Mouse (Mus musculus) adrenal gland, adult (tissue): ENCODE measurements around the gene Gm48551.

Source experiments
- DNase-seq, 2 experiments: peaks; one replicate each; pipeline ENCODE4 v3.0.0; 2022 to 2023; ENCODE audit warnings: low spot score in 1 of 2; ENCODE audit not compliant: inconsistent age in 2 of 2

Gm48551 gene

DNA sequence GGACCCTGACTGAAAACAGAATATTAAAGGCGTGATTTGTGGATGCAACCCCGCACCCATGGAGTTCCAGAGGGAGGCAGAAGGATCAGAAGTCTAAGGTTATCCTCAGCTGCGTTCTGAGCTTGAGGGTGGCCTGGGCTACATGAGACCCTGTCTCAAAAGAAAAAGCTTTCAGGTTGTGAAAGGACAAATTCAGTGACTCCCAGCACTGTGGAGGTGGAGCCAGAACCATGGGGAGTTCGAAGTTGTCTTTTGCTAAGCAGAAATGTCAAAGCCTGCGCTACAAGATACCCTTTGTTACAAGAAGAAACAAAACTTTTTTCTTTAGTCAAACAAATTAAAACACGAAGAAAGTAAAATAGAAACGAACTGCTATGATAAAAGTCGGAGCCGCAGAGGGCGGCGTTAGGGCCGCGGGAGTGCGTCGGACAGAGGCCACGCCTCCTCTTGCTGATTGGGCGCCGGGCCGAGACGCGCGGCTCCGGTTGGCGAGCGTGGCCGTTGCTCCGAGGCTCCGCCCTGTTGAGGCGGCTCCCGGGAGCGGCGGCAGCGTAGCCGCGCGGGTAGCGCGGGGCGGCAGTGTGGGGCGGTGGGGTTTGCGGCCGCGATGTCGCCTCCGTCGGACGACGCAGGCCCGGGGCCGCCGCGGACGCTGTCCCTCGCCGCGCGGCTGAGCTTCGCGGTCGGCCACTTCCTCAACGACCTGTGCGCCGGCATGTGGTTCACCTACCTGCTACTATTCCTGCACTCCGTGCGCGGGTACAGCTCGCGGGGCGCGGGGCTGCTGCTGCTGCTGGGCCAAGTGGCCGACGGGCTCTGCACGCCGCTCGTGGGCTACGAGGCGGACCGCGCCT is 27.0 kb upstream of the Gm48551 start, which contains the start of gene Mfsd12:
TSS of gene Mfsd12 (plus strand) at position 501 of the 854 bp plus-strand sequence.
- peak; percentile 93 to 96 for DNase-seq

DNA sequence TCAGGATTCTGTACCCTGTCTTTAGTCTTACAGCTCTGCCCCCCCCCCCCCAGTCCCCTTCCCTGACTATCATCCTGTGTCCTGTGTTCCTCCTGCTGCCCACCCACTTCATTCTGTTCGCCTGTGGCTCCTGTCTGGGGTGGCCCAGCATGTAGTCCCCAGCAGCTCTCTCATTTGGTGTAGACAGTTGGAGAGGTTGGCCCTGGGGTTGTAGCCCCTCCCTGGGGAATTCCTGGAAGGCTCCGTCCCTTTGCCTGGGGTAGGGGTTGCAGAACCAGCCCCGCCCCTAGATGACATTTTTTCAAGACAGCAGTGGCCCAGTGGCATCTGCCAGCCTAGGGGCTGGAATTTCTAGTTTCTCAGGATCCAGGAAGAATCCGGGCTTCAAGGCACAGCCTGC is 26.1 kb upstream of the Gm48551 start:
- no peak for DNase-seq

DNA sequence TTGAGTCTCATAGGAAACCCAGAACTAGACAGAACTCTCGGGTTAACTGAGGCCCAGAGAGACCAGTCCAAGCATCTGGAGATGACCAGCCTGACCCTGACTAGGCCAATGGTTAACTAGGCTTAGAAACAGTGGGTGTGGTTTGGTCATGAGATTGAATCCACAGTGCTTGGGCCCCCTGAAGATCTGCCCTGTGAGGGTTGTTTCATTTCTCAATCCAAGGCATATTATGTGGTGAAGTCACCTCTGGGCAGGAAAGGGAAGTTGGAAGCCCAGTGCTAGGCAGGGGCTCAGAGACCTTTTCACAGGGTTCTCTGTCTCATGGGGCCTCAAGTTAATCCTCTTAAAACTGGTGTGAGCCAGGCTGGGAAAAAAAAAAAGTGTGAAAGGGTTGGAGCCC is 25.4 kb upstream of the Gm48551 start:
- no peak for DNase-seq

DNA sequence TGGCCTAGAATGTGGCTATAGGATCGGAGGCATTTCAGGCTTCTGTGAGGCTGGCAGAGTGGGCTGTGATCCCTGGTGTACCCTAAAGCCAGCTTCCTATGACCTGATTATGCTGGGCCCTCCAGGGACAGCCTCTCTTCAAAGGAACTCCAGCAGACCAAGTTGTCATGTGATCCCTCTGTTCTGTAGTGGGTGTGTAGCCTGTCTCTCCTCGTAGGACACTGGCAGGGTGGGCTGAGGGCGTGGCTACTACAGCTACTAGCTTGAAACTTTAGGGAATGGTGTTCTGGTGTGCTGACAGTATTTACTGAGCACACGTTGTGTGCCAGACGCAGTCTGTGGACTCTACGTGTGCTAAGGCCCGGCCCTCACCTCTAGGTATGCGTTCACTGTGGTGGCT is 23.5 kb upstream of the Gm48551 start:
- no peak for DNase-seq

DNA sequence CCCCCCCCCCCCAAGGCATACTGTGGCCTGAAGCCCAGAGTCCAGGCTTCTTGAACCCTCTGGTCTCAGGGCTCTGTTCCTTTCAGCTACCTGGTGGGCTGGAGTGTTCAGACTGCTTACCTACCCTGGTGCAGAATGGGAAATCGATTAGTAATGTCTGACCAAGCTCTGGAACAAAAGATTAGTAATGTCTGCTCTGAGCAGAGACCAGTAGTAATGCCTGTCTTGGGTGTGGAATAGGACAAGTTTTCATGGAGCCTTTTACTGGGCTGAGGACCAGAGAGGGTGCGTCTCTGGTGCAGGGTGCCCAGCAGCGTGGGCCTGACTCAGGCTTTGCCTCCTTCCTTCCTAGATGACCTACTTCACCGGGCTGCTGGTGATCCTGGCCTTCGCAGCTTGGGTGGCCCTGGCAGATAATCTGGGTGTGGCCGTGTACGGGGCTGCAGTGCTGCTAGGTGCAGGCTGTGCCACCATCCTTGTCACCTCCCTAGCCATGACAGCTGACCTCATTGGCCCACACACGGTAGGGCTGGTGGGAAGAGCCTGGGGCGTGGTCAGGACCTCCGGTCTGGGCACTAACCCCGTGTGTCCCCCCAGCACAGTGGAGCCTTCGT is 21.8 kb upstream of the Gm48551 start:
- peak in 1 of 2 experiments; percentile 66 for DNase-seq

DNA sequence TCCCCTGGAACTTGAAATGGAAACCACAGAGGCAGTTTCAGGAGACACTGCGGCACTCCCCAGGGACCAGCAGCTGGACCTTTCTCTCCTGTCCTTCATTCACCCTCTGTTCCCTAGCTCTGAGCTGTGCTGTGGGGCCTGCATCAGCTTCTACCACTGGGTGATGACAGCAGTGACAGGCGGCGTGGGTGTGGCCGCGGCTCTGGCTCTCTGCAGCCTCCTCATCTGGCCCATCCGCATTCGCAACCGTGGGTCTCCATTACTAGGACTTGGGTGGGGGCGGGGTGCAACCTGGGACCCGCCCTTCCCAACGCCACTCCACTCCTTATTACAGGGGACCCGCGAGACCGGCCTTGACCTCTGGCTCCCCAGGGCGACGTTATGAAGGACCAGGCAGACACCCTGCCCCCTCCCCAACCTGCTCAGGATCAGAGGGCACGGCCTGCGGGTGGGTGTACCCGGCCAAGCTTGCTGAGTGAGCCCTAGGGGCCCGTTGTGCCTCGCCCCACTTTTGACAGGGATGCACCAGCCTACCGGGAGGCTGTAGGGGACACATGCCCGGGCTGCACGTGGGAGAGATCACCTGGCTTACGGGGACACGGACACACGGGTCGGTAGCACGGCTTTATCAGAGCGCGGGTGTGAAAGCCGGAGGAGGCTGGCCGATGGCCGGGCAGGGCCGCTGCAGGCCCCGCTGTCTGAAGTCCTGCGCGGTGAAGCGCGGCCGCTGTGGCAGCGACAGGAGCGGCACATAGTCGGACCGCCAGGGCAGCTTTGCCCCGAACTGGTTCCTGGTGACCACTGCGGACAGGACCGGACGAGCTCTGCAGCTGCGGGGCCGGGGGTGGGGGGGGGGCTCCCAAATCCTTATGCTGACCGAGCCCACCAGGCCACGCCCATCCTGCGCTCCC is 20.6 kb upstream of the Gm48551 start:
- DNase-seq = peak in 1 of 2 experiments; percentile 68

DNA sequence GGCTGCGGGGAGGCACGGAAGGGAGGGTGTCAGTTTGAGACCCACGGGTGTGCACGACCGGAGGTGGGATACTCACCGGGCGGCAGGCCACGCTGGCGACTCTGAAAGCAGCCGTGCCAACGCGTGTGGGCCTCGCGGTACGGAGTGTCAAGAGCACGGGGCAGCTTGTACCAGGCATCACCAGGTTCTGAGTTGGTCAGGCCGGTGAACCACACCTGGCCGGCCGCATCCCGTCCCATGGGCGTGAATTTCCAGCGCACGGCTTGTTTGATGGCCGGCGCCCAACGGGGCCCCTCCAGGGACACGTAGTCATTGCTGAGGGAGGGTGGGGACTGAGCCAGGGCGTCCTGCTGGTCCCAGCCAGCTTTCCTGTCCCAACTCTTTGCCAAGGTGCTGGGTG is 19.6 kb upstream of the Gm48551 start:
- peak; percentile 56 to 82 for DNase-seq

DNA sequence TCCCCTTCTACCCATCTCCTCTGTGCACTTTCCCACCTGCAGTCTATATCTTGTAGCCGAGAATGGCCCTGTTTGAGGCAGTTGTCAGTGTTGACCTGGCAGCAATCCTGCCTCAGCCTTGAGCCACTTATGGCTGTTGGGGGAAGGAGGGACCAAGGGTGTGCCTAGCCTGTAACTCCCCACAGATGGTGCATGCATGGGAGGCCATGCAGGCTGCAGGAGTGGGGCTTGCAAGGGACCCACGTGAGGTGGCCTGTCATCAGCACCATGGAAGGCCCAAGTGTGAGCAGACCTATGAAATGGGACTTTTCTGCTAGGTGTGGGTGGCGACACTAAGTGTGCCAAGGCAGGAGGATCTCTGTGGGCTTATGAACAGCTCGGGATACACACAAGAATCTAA is 19.2 kb upstream of the Gm48551 start:
- no peak for DNase-seq

DNA sequence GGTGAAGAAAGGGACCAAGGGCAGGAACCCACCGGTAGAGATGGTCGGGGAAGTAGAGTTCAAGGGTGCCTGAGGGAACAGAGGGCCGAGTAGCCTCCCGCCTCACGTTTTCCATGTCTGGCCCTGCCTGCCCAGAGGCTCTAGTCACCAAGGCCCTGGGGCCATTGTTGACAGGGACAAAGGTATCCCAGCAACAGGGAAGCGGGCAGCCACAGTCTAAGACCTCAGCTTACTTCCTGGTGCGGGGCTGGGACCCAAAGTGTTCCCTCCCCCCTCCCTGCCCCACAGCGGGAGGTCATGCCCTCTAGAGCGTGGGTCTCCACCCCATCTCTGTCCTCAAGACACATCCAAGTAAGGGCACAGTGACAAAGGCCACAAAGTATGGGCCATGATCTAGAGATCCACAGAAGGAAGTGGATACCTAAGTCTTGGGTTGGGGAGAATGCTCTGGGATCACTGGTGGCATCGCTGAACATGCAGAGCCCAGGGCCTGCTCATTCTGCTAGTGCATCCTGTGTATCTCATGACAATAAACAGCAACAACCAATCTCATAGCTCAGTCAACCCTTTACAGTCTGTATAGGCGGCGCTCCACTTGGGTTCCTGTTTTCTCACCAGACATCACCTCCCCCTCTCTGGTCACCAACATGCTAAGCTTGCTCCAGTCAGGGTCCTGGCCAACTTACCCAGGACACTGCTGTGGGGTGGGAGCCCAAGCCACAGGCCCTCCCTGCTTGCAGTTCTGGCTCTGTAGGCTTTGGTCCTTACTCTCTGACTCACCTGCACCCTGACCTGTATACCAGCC is 18.4 kb upstream of the Gm48551 start, which contains the start of gene 4930404N11Rik:
TSS of gene 4930404N11Rik (minus strand) at position 145 of the 805 bp plus-strand sequence.
- DNase-seq = no peak

DNA sequence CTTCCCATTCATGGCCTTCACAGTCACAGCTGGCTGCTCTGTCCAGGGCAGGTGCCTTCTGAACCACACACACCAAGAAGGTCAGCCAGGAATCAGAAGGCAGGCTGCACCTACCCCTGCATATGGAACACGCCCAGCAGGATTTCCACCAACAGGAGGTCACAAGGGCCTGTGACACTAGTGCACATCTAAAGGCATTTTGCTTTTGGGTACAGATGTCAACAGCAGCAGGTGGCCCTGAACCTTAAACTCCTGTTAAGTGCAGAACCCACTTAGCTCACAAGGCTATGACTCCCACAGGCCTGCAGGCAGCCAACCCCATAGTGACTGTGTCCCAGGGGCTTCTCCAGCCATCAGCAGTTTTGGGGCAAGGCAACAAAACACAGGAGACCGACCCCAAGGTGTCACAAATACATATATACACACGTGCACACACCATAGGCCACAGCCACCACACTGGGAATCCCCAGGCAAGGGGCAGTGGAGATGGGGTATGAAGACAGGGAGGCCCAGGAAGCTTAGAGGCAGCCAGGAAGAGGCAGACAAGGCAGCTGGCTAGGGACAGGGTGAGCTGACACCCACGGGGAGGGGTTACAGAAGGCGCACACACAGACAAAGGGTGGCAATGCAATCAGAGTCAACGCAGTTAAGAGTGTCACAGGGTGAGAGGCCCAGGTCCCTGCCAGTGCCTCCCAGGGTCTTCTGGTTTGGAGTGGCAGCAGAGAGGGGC is 17.6 kb upstream of the Gm48551 start:
- DNase-seq = no peak

DNA sequence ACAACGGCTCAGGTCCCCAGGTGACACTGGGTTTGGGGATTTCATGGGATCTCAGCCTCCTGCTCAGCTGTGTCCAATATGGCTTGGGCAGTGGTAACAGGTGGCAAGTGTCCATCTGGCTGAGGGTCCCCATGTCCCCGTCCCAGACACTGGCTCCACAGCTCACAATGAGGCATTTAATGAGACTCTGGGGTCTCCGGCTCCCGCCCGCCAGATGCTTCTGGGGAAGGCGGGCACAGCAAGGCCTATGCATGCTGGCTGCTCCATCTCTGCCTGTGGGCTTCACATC is 17.1 kb upstream of the Gm48551 start:
- no peak for DNase-seq

DNA sequence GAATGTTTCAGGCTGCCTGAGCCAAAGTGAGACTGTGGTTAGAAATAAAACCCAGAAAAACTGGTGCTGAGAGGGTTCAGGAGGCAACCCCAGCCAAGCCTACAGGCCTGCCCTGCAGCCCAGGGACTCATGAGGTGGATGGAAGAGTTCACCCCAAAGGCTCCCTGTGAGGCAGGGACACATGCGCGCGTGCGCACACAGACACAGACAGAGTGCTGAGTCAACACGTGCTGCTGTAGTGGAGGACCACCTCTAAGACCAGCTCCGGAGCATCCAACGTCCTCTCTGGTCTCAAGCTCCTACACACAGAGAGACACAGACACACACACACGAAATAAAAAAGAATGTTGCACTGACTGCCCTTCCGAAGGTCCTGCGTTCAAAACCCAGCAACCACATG is 8.9 kb upstream of the Gm48551 start:
- DNase-seq = no peak

DNA sequence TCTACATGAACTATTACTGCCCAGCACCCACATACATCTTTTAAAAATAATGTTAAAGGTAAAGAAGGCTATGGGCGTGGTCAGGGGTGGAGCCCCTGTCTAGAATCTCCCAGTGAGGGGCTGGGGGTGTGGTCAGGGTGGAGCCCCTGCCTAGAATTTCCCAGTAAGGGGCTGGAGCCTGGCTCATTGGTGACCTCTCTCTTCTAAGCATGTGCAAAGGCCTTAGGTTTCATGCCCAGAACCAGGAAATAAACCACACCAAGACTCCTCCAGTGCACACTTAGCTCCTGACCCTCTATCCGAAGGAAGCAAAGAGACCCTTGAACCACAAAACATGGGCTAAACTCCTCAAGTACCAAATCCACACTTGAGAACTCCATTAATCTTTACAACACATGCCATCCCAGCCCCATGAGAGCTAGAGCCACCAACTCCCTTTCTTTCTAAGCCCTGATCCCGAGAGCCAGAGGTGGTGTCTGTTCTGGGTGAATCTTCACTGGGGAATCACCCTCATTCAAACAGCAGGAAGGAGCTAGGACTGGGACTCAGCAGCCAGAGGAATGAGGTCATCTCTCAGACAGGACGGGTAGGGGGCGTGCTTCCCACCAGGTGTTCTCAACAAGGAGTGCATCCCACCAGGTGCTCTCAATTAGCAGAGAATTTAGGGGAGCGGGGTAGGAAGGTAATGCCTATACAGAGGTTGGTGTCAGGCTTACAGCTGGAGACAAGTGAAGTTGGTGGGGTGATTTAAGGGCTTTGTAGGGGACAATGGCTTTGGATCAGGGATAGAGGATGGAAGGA is 7.5 kb upstream of the Gm48551 start:
- peak in 1 of 2 experiments; percentile 68 for DNase-seq

DNA sequence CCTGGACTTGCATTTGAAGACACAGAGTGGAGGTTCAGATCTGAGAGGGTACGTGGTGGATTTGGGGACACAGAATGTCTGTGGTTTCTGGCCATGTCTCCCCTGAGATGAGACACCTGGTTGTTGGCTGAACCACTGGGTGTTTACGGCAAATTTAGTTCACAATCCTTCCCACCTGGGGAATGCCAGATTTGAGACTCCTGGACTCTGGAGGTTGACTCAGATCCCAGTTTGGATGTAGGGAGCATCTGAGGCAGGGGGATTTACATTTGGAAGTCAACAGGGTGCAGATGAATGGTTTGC is 7.0 kb upstream of the Gm48551 start:
- DNase-seq = peak in 1 of 2 experiments; percentile 64

DNA sequence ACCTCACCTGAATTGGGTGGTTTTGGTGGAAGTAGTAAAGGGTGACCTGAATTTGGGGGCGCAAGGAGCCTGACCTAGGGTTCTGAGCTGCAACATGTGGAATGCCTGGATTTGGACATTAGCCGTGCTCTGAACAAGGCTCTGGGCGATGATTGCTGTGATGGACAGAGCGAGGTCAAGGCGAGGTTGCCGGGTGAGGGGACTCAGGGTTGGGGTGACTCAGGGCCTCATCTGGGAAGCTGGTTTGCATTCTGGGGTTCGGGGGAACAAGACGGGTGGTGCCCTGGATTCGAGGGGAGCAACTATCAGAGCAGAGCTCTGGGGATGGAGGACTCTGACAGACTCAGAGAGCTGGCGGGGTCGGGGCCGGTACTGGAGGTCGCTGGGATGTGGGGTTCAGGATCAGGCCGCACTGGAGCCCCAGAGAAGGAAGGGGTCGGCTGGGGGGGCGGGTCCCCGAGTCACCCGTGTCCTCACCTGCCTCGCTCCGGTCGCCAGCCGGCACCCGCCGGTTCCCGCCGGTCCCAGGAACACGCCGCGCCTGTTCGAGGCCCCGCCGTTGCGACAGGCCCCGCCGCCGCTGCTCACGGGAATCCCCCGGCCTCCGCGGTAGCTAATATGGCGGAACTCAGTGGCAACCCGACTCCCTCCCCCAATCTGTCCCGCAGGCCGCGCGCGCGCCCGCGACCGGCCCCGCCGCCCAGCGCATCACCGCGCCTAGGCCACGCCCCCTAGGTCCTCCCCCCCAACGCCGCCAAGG is 6.3 kb upstream of the Gm48551 start, which contains the start of gene Fzr1:
TSS of gene Fzr1 (minus strand) at position 724 of the 760 bp plus-strand sequence.
- DNase-seq = peak in 1 of 2 experiments; percentile 87

DNA sequence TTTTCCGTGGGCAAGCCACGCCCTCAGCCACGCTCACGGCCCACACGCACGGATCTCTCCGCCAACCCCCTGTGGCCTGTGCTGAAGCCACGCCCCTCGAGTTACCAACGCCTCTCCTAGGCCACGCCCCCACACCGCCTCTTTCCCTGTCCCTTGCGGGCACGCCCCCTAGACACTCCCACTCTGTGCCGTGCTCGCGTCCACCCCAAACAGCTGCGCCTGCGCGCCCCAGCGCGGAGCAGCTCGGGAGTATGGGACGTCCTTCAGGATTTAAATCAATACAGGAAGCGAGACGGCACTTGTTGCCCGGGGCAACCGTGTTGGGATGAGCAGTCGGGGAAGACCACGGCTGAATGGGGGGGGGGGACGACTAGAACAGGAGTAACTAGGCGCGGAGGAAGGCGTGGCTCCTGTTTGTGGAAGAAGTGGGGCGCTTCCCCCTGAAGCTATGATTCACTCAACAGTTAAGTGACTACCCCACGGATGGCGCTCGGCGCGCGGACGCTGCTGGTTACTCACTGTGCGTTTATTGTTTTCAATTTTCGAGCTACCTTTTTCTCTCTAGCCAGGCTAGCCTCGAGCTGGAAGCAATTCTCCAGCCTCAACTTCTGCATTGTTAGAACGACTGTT is 5.6 kb upstream of the Gm48551 start:
- DNase-seq = peak; percentile 100

DNA sequence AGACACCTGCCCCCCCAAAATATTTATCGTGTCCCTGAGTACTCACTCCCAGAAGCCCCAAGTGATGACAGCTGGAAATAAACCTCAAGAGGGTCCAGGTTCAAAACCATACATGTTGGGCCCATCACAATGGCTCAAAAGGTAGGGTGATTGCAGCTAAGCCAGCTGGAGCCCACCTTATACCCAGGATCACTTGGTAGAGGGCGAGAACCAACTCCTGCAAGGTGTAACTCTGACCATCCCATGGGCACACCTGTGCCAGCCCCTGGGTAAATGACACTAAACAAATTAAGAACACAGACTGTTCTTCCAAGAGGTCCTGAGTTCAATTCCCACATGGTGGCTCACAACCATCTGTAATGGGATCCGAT is 5.1 kb upstream of the Gm48551 start:
- no peak for DNase-seq

DNA sequence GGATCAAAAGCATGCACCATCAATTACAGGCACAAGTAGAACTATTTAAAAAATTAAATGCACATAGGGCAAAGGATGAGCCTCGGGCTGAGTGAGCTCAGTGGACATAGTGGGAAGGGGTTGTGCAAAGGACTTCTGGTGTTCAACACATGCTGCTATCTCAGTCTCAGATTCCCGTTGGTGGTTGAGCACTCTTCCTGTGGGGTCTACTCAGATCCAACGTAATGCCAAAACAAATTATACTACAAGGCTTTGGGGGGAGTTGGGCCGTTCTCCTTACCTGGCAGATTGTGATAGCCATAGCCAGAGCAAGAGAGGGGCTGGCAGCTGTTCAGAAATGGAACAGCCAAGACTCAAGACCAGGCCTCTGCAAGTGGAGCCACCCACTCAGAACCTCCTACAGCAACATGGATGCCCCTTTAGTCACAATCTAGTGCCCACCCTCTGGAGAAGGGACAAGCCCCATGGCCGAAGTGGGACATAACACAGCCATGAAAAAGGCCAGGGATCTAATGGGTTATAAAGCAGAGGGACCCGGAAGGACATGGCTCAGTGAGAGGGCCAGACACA is 4.4 kb upstream of the Gm48551 start:
- no peak for DNase-seq
